Mouse (Mus musculus): ENCODE measurements around the gene 1700030K09Rik. TPM values are rescaled to one million over a fixed set of nuclear protein-coding genes. Genes with fewer than 3 reads are reported as not detected.

1700030K09Rik gene
- total and polyA plus RNA-seq, 3 experiments, result 8.4 to 10.3 TPM; not detected in 1

- H3K27ac ChIP-seq (ENCODE audit: control insufficient read depth, low read depth, low read length), result no peak overlapping the region
Measured at GRCm38 (mm10) chr8:72504137-72504536, 60.5 kb downstream of the 1700030K09Rik start.

GRCm38 (mm10) chr8:72504637-72505314 is 61.1 kb downstream of the 1700030K09Rik start:
- Histone ChIP-seq H3K27ac (ENCODE audit: control insufficient read depth, low read depth, low read length) (no peak overlapping the region), H3K79me2 (ENCODE audit: control insufficient read depth, insufficient read depth, low read length, poor library complexity) (peaks cover 74% of the 10 kb centered on the region), H3K27me3 (ENCODE audit: control insufficient read depth in 1 of 2, insufficient read depth in 2 of 2, low read length in 2 of 2) (no peaks in the 10 kb centered on the region), H3K4me1 (ENCODE audit: control insufficient read depth in 1 of 2, insufficient read depth in 2 of 2, low read length in 2 of 2) (peaks cover 17 to 18% of the 10 kb centered on the region in 2 experiments), H3K9ac (ENCODE audit: control insufficient read depth, low read depth, low read length, poor library complexity, severe bottlenecking) (no peak overlapping the region), H3K36me3 (ENCODE audit: control insufficient read depth in 1 of 2, insufficient read depth in 2 of 2, low read length in 2 of 2) (peaks cover 2 to 17% of the 10 kb centered on the region in 2 experiments), H3K9me3 (replicated peaks; ENCODE audit: insufficient read depth, low read length) (no peaks in the 10 kb centered on the region), H3K4me3 (ENCODE audit: control insufficient read depth in 1 of 2, insufficient read depth in 1 of 2, low read depth in 2 of 2, low read length in 2 of 2) (no peak overlapping the region)
- TF ChIP-seq MAFK (IDR thresholded peaks at IDR 0.05; ENCODE audit: borderline replicate concordance, low read depth, low read length) (no peak), NELFE (IDR thresholded peaks at IDR 0.05; ENCODE audit: low read depth, low read length) (no peak), RCOR1 (IDR thresholded peaks at IDR 0.05; ENCODE audit: low read depth, low read length) (peak; percentile 50; the same call in 1 of the 2 replicates), NRF1 (IDR thresholded peaks at IDR 0.05; ENCODE audit: insufficient read depth, low read depth, low read length, poor library complexity, severe bottlenecking) (no peak), TCF12 (IDR thresholded peaks at IDR 0.05; ENCODE audit: low read depth, low read length) (peak; percentile 16; the same call in 1 of the 2 replicates), TAL1 (IDR thresholded peaks at IDR 0.05; ENCODE audit: low read length) (peak; percentile 59), CHD2 (IDR thresholded peaks at IDR 0.05; ENCODE audit: low read length) (no peak), ZKSCAN1 (IDR thresholded peaks at IDR 0.05; ENCODE audit: low read depth, low read length) (no peak), GATA1 (IDR thresholded peaks at IDR 0.05; ENCODE audit: low read depth, low read length) (peak; percentile 68), USF1 (IDR thresholded peaks at IDR 0.05; ENCODE audit: low read depth, low read length) (no peak), EP300 (IDR thresholded peaks at IDR 0.05; ENCODE audit: low read depth in 1 of 2, low read length in 2 of 2) (peak; percentile 19 to 56; a peak in 2 of 4 replicates)
- no peak for DNase-seq (ENCODE audit: low read depth, low spot score)

More at GRCm38 (mm10) chr8:72504137-72504536, 60.5 kb downstream of the 1700030K09Rik start:
- H3K9me3 ChIP-seq (replicated peaks; ENCODE audit: insufficient read depth, low read length), result no peaks in the 10 kb centered on the region
- TF ChIP-seq ELF1 (IDR thresholded peaks at IDR 0.05; ENCODE audit: low read depth, low read length) (no peak), ZC3H11A (IDR thresholded peaks at IDR 0.05; ENCODE audit: low read depth, low read length) (no peak), CHD1 (IDR thresholded peaks at IDR 0.05; ENCODE audit: low read depth, low read length) (no peak), MAFK (IDR thresholded peaks at IDR 0.05; ENCODE audit: borderline replicate concordance, low read depth, low read length) (no peak), SIN3A (IDR thresholded peaks at IDR 0.05; ENCODE audit: low read length) (no peak), GATA1 (IDR thresholded peaks at IDR 0.05; ENCODE audit: low read depth, low read length) (no peak), BHLHE40 (IDR thresholded peaks at IDR 0.05; ENCODE audit: borderline replicate concordance, low read depth, low read length) (no peak), E2F4 (IDR thresholded peaks at IDR 0.05; ENCODE audit: borderline replicate concordance, low read depth, low read length) (no peak), MEF2A (IDR thresholded peaks at IDR 0.05; ENCODE audit: extremely low read depth, insufficient replicate concordance, low read depth, low read length, poor library complexity, severe bottlenecking) (no peak)
- H3K4me3 ChIP-seq (ENCODE audit: control insufficient read depth in 1 of 2, insufficient read depth in 1 of 2, low read depth in 2 of 2, low read length in 2 of 2), result no peak overlapping the region
- H3K9ac ChIP-seq (ENCODE audit: control insufficient read depth, low read depth, low read length, poor library complexity, severe bottlenecking), result no peak overlapping the region
- no peaks in the 10 kb centered on the region for H3K27me3 ChIP-seq (ENCODE audit: control insufficient read depth in 1 of 2, insufficient read depth in 2 of 2, low read length in 2 of 2)
- peaks cover 71% of the 10 kb centered on the region for H3K79me2 ChIP-seq (ENCODE audit: control insufficient read depth, insufficient read depth, low read length, poor library complexity)
- no peak for DNase-seq (ENCODE audit: low read depth, low spot score)
- peaks cover 14 to 17% of the 10 kb centered on the region in 2 experiments for H3K4me1 ChIP-seq (ENCODE audit: control insufficient read depth in 1 of 2, insufficient read depth in 2 of 2, low read length in 2 of 2)
- peaks cover 2 to 17% of the 10 kb centered on the region in 2 experiments for H3K36me3 ChIP-seq (ENCODE audit: control insufficient read depth in 1 of 2, insufficient read depth in 2 of 2, low read length in 2 of 2)

Measured in MEL (cell line).